Mouse (Mus musculus) kidney, postnatal 0 days (tissue): ENCODE measurements around the gene Myef2. TPM values are rescaled to one million over a fixed set of nuclear protein-coding genes. Genes with fewer than 3 reads are reported as not detected.
A peak's percentile ranks its signal among the peaks of the same experiment; 100 is the strongest.

ENCODE experiments used
- ATAC-seq: fragments of 200-750 bp; cut with Nextera tagmentation; replicated peaks from 2 replicates; pipeline ENCODE4 v1.8.0; 2017; ENCODE audit warnings: low read depth, moderate number of reproducible peaks, moderate TSS enrichment, moderate library complexity; ENCODE audit not compliant: low FRiP score
- DNase-seq: peaks from one replicate; pipeline ENCODE4 v3.0.0-alpha.2; 2016; ENCODE audit warnings: low spot score
- H3K27ac ChIP-seq: fragments of 300-500 bp; sonication (generic); 2 replicates; pipeline ENCODE4 v1.5.1; 2014; ENCODE audit warnings: mild to moderate bottlenecking
- H3K27me3 ChIP-seq: fragments of 300-500 bp; sonication (generic); 2 replicates; pipeline ENCODE4 v1.6.1; 2014; ENCODE audit warnings: low read length, mixed read lengths; ENCODE audit not compliant: insufficient read depth
- H3K36me3 ChIP-seq: fragments of 300-500 bp; sonication (generic); 2 replicates; pipeline ENCODE4 v1.6.1; 2014; ENCODE audit warnings: low read length, mixed read lengths; ENCODE audit not compliant: insufficient read depth
- H3K4me1 ChIP-seq: fragments of 300-500 bp; sonication (generic); replicated peaks from 2 replicates; pipeline ENCODE4 v1.6.1; 2014; ENCODE audit warnings: antibody characterized with exemption, low read length, mixed read lengths; ENCODE audit not compliant: insufficient read depth
- H3K4me2 ChIP-seq: fragments of 300-500 bp; sonication (generic); 2 replicates; pipeline ENCODE4 v1.6.1; 2014; ENCODE audit warnings: mild to moderate bottlenecking, low read length, moderate library complexity, mixed read lengths
- H3K4me3 ChIP-seq: fragments of 300-500 bp; sonication (generic); replicated peaks from 2 replicates; pipeline ENCODE4 v1.5.1; 2014; ENCODE audit warnings: low read depth, low read length
- H3K9ac ChIP-seq: fragments of 300-500 bp; sonication (generic); 2 replicates; pipeline ENCODE4 v1.6.1; 2014; ENCODE audit warnings: low read depth, low read length
- H3K9me3 ChIP-seq: fragments of 300-500 bp; sonication (generic); replicated peaks from 2 replicates; pipeline ENCODE4 v1.6.1; 2016; ENCODE audit warnings: low read length, inconsistent platforms, mixed read lengths
- CTCF ChIP-seq: IDR thresholded peaks from 2 replicates; pipeline ENCODE4 v1.5.1; 2016; ENCODE audit warnings: antibody characterized with exemption, low read depth, mild to moderate bottlenecking, moderate library complexity
- WGBS: fragments of 180-500 bp; shearing (Covaris S2); extraction: QIAGEN DNeasy Blood & Tissue Kit; methylation state at CpG from one replicate; pipeline ENCODE4 v1.1.7; 2014; 5-methylcytosine and 5-hydroxymethylcytosine counted together
- polyA plus RNA-seq: library from polyadenylated mRNA; unstranded; fragments of >200 nt; fragmentation: Nextera tagmentation; extraction: Ambion mirVana; gene quantifications from 2 replicates; pipeline ENCODE4 v1.2.1, GENCODE M21; 2015

Gene Myef2
- polyA plus RNA-seq, result 78.3 and 79.6 TPM in 2 replicates

- TF ChIP-seq CTCF, result no peak
- Histone ChIP-seq H3K4me3 (peak within 1 kb of the TSS; percentile 71), H3K36me3 (no peaks in the 10 kb centered on the region), H3K9ac (peak within 1 kb of the TSS; percentile 89), H3K4me2 (peak within 1 kb of the TSS; percentile 86), H3K9me3 (no peaks in the 10 kb centered on the region), H3K27ac (peak within 1 kb of the TSS; percentile 85), H3K4me1 (no peaks in the 10 kb centered on the region), H3K27me3 (no peaks in the 10 kb centered on the region)
- ATAC-seq (peak; percentile 92), DNase-seq (peak; percentile 89)
- WGBS, result under 1% methylated on average over 38 of the region's 48 CpGs
Observed at GRCm38 (mm10) chr2:125123477-125123852, at the start of gene Myef2. TSS of gene Myef2 (minus strand) at chr2:125123661.

GRCm38 (mm10) chr2:125162012-125162470 is 38.6 kb upstream of the Myef2 start:
- no peaks in the 10 kb centered on the region for H3K9me3 ChIP-seq
- no peak overlapping the region for H3K4me2 ChIP-seq
- H3K4me3 ChIP-seq, result no peak overlapping the region
- H3K4me1 ChIP-seq, result no peaks in the 10 kb centered on the region
- H3K9ac ChIP-seq, result no peak overlapping the region
- H3K36me3 ChIP-seq, result no peaks in the 10 kb centered on the region
- WGBS, result 55% methylated on average over 4 of the region's 4 CpGs
- no peak for ATAC-seq
- no peak overlapping the region for H3K27ac ChIP-seq
- no peak for DNase-seq
- no peaks in the 10 kb centered on the region for H3K27me3 ChIP-seq
- no peak for TF ChIP-seq CTCF

DNA sequence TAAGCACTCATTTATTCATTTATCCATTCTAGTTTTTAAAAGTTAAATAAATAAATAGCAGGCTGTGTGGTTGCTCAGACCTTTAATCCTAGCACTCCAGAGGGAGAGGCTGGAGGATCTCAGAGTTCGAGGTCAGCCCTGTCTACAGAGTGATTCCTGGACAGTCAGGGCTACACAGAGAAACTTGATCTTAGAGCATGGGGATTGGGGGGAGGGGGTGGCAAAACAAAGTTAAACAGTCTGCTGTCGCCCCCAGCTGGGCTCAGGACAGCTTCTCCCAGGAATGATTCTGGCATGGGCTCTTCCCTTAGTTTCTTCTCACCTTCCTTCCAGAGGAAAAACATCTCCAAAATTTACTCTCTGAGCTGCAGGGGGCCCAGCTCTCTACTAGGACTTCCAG is 32.0 kb upstream of the Myef2 start:
- peak; percentile 41; the same call in 1 of the 2 replicates for TF ChIP-seq CTCF
- H3K4me3 ChIP-seq, result no peak overlapping the region
- no peaks in the 10 kb centered on the region for H3K27me3 ChIP-seq
- no peaks in the 10 kb centered on the region for H3K9me3 ChIP-seq
- H3K36me3 ChIP-seq, result no peaks in the 10 kb centered on the region
- H3K4me1 ChIP-seq, result no peaks in the 10 kb centered on the region
- WGBS, result 10% methylated on average over 2 of the region's 2 CpGs
- 0 out of 2 replicates have a peak, but pooled peaks have one; percentile 52 for ATAC-seq
- H3K9ac ChIP-seq, result no peak overlapping the region
- H3K4me2 ChIP-seq, result no peak overlapping the region
- peak; percentile 28 for DNase-seq
- no peak overlapping the region for H3K27ac ChIP-seq

- no peak overlapping the region for H3K4me2 ChIP-seq
- H3K27ac ChIP-seq, result 0 out of 2 replicates have a peak overlapping the region, but pooled peaks have one; percentile 5
- DNase-seq, result no peak
Observed at GRCm38 (mm10) chr2:125154294-125154693, 30.8 kb upstream of the Myef2 start.

GRCm38 (mm10) chr2:125152388-125152787 is 28.9 kb upstream of the Myef2 start, which contains the start of gene Slc12a1:
TSS of gene Slc12a1 (plus strand) at chr2:125152505.
- Histone ChIP-seq H3K4me1 (no peaks in the 10 kb centered on the region), H3K36me3 (no peaks in the 10 kb centered on the region)
- DNase-seq, result no peak

More at GRCm38 (mm10) chr2:125154294-125154693, 30.8 kb upstream of the Myef2 start:
- WGBS, result 84% methylated on average over 9 of the region's 9 CpGs
- H3K27me3 ChIP-seq, result no peaks in the 10 kb centered on the region
- no peak for TF ChIP-seq CTCF
- H3K4me1 ChIP-seq, result no peaks in the 10 kb centered on the region
- 0 out of 2 replicates have a peak overlapping the region, but pooled peaks have one; percentile 14 for H3K9ac ChIP-seq
- no peak for ATAC-seq
- no peak overlapping the region for H3K4me3 ChIP-seq
- H3K36me3 ChIP-seq, result no peaks in the 10 kb centered on the region
- no peaks in the 10 kb centered on the region for H3K9me3 ChIP-seq

DNA sequence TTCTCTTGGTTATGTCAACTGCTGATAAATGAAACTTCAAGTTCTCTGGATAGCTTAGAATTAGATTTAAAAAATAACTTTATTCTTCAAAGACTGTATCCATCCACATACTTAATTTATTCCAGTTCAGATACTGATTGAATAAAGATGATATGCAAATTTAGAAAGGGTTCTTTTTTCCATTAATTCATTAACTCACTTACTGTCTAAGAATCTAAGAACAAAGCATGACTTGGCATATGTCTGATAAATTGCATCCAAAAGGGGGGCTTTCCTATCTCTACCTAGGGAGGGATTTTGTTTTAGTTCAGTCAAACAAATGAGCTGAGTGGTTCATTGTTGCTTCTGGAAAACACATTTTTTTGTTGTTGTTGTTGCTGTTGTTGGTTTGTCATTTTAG is 18.9 kb upstream of the Myef2 start:
- no peak for DNase-seq
- Histone ChIP-seq H3K9ac (no peak overlapping the region), H3K36me3 (no peaks in the 10 kb centered on the region), H3K27me3 (no peaks in the 10 kb centered on the region), H3K4me3 (no peak overlapping the region), H3K4me2 (no peak overlapping the region), H3K4me1 (no peaks in the 10 kb centered on the region), H3K9me3 (no peaks in the 10 kb centered on the region), H3K27ac (no peak overlapping the region)
- no peak for ATAC-seq
- no peak for TF ChIP-seq CTCF

More at GRCm38 (mm10) chr2:125152388-125152787, 28.9 kb upstream of the Myef2 start, which contains the start of gene Slc12a1:
- 0 out of 2 replicates have a peak within 1 kb of the TSS, but pooled peaks have one; percentile 8 for H3K27ac ChIP-seq
- 77% methylated on average over 6 of the region's 6 CpGs for WGBS
- no peaks in the 10 kb centered on the region for H3K27me3 ChIP-seq
- no peak for ATAC-seq
- 0 out of 2 replicates have a peak within 1 kb of the TSS, but pooled peaks have one; percentile 4 for H3K4me3 ChIP-seq
- no peaks in the 10 kb centered on the region for H3K9me3 ChIP-seq
- no peak within 1 kb of the TSS for H3K9ac ChIP-seq
- no peak within 1 kb of the TSS for H3K4me2 ChIP-seq
- no peak for TF ChIP-seq CTCF
